Mouse (Mus musculus): ENCODE measurements around the gene Olfr1310.
"Not testable (repeated sequence)": the region's sequence is repeated elsewhere in the genome, so short reads cannot be mapped to it uniquely, and the experiment has no call there.

The Olfr1310 gene

DNA sequence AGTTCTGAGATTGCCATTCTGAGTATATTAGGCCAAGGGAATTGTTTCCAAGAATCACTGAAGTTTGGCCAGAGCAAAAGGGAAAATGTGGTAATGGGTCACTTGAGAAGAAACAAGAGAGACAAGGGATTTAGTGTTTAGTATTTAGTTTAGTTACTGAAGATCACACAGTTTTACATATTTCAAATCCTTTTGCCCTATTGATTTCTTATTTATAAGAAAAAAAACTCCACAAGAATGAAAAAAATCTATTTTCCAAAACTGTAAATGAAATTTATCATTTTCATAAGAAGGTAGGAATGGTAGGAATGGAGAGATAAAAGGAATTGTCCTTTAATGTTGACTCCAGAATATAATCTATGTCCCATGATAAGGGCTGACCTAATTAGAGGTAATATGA is at the start of gene Olfr1310:
TSS of gene Olfr1310 (minus strand) at position 101 of the 400 bp plus-strand sequence.
- DNase-seq (ENCODE audit: low read depth in 1 of 2, low spot score in 2 of 2) = no peak

DNA sequence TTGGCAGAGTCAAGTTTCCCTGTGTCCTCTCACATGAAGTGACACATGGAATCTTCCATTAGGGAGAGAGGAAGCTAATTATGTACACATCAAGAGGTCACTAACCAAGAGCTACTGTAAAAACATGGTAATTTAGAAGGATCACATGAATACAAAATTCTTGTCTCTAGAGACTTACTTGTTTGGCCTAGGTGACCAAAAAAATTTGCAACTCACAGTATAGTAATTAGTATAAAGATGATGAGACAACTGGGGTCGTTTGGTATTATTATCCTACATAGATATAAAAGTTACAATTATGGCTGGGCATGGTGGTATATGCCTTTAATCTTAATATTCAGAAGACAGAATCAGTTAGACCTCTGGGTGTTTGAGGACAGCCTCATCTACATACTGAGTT is 37.6 kb upstream of the Olfr1310 start, which contains the start of gene Olfr1312:
TSS of gene Olfr1312 (minus strand) at position 101 of the 400 bp plus-strand sequence.
- DNase-seq (ENCODE audit: low read depth in 1 of 2, low spot score in 2 of 2) = no peak

DNA sequence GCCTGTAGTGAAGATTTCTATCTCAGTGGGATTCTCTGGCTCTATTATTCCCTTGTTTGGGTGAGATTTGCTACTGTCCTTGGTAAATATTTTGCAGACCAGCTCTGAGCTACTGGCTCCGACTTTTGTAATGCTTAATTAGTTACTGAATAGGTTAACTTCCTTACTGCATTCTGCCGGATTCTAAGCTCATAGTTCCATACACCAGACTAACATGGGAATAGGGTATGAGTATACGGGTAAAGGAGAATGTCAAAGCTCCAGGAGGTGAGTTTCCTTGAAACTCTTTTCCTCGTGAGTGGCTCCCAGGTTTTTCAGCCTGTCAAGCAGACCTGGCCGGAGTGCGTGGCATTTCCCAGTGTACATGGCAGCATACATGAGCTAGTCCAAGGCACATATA is 14.5 kb upstream of the Olfr1310 start:
- not testable (repeated sequence) for DNase-seq (ENCODE audit: low read depth in 1 of 2, low spot score in 2 of 2)

DNA sequence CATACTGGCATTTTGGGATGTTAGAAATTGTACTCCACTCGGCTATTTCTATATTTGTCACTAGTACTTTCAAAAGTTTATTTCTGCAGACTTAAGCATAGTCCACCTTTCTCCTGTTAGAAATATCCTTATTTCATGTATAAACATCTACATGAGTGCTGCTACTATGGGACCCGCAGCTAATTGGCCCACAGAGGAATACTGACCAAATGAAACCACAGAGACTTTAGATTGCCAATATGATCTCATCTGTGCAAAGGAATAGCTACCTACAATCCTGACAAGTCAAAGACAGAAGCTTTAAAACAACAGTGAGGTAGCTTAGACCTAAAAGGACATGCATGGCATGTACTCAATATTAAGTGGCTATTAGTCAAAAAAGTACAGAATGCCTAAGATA is 11.8 kb upstream of the Olfr1310 start, which contains the start of gene Olfr1311:
TSS of gene Olfr1311 (minus strand) at position 101 of the 400 bp plus-strand sequence.
- DNase-seq (ENCODE audit: low read depth in 1 of 2, low spot score in 2 of 2) = no peak

DNA sequence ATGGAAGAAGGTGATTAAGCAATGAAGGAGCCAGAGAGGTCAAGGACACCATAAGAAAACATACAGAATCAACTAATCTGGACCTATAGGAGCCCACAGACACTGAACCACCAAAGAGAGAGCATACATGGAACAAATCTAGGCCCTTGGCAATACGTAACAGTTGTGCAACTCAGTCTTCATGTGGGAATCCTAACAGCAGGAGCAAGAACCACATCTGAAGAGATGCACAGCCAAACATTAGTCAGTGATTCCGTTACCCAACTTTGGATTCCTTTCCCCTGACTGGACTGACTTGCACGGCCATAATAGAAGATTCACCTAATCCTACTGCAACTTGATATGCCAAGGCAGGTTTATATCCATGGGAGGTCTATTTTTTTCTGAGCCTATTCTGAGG is 2.4 kb upstream of the Olfr1310 start:
- DNase-seq (ENCODE audit: low read depth in 1 of 2, low spot score in 2 of 2) = no peak

DNA sequence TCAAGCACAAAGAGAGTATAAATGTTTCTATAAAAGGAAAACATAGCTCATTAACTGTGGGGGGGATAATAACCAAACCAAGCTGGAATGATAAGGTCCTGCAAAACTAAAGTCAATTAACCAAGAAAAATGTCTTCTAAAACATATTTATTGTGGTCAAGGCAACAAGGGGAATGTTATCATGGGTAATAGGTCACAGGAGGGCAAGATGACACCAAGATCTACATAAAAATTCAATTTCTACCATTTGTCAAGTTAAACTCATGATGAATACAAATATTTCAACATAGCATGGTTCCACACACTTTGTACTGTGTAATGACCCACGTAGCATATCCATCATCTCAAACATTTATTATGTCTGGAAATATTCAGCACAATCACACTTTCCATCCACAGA is 22.3 kb downstream of the Olfr1310 start, which contains the start of gene Olfr1309:
TSS of gene Olfr1309 (minus strand) at position 101 of the 400 bp plus-strand sequence.
- no peak for DNase-seq (ENCODE audit: low read depth in 1 of 2, low spot score in 2 of 2)

DNA sequence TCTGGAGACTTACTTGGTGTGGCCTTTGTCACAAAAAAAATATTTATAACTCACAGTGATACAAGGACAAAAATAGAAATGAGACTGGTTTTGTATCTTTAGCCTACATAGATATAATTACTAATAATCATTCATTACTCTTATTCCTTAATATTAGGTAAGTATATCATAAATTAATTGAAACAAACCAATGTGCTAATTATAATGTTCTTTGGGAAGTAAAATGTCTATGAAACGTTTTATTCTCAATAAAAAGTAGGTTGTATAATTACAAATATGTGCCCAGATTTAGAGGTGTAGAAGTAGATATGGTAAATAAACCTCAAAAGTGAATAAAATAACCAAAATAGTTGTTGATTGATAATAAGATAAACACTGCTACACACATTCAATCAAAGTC is 47.7 kb downstream of the Olfr1310 start, which contains the start of gene Olfr1308:
TSS of gene Olfr1308 (minus strand) at position 101 of the 400 bp plus-strand sequence.
- no peak for DNase-seq (ENCODE audit: low read depth in 1 of 2, low spot score in 2 of 2)
